ENCODE assay signal across 28 mouse cellular contexts in the genomic region with DNA sequence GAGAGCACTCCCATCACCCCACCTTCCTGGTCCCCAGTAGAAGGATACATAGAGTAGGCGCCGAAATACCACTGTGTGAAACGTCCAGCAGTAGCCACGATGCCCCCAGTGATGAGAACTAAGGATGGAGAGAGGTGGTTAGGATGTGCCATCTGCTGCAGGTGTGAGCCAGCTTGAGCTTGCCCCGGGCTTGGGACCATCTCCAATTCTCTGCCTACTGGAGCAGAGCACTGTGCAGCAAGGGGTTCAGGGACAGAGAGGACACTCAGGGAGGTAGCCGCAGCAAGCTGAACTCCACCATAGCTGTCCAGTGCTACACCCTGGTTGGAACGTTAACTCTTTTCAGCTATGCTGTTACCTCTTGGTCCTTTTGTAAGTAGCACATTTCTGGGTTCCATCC. TPM values are rescaled to one million over a fixed set of nuclear protein-coding genes. Genes with fewer than 3 reads are reported as not detected.
A peak's percentile ranks its signal among the peaks of the same experiment; 100 is the strongest.
DNase-seq lines count a peak whose midpoint lies in the region; ATAC-seq and TF ChIP-seq lines count a peak whose summit lies in the region.
"Had no signal": no experiment of that assay in that cellular context is flagged by ENCODE, and none has a peak within 500 bp of the region (broad histone marks: within the 10 kb centered on the region; RNA-seq: fewer than 3 reads in every experiment).

No protein-coding gene starts in this region.

- TF ChIP-seq EP300 in MEL (IDR thresholded peaks at IDR 0.05; ENCODE audit: low read depth in 1 of 2, low read length in 2 of 2) = no peak

- no peaks in the 10 kb centered on the region for H3K9me3 ChIP-seq in neural tube, embryonic 14.5 days (ENCODE audit: control insufficient read depth, low read length)
- H3K9me3 ChIP-seq in MEL (replicated peaks; ENCODE audit: insufficient read depth, low read length) = no peaks in the 10 kb centered on the region
- H3K9me3 ChIP-seq: embryonic facial prominence, embryonic 10.5 days; embryonic facial prominence, embryonic 13.5 days; forebrain, embryonic 12.5 days; forebrain, embryonic 15.5 days; heart, embryonic 12.5 days; heart, embryonic 15.5 days; hindbrain, embryonic 10.5 days; hindbrain, embryonic 13.5 days had no signal

- H3K79me2 ChIP-seq in MEL (ENCODE audit: control insufficient read depth, insufficient read depth, low read length, poor library complexity) = peaks cover 25% of the 10 kb centered on the region

- no peak for TF ChIP-seq POLR2A in MEL (IDR thresholded peaks at IDR 0.05; ENCODE audit: control insufficient read depth in 1 of 2, insufficient read depth in 1 of 2, low read depth in 1 of 2, low read length in 2 of 2, poor library complexity in 1 of 2)

- intact Hi-C loops in left cerebral cortex, postnatal 4 days (cut with DNase I) = no loop called here
- intact Hi-C loops in left cerebral cortex, adult 2 months (cut with DNase I) = no loop called here

- no peaks in the 10 kb centered on the region for H3K36me3 ChIP-seq in neural tube, embryonic 14.5 days (ENCODE audit: control insufficient read depth, insufficient read depth, low read length)
- H3K36me3 ChIP-seq in MEL (ENCODE audit: control insufficient read depth in 1 of 2, insufficient read depth in 2 of 2, low read length in 2 of 2) = peaks cover 0 to 27% of the 10 kb centered on the region in 2 experiments; a peak in 2 of 4 replicates
- H3K36me3 ChIP-seq: embryonic facial prominence, embryonic 10.5 days; forebrain, embryonic 12.5 days; forebrain, embryonic 15.5 days; hindbrain, embryonic 10.5 days; hindbrain, embryonic 13.5 days had no signal

- no peak overlapping the region for H3K27ac ChIP-seq in left cerebral cortex, adult 2 months
- H3K27ac ChIP-seq in neural tube, embryonic 14.5 days (ENCODE audit: low read depth, low read length) = no peak overlapping the region
- H3K27ac ChIP-seq in MEL (ENCODE audit: control insufficient read depth, low read depth, low read length) = peak overlapping the region; percentile 80
- H3K27ac ChIP-seq: embryonic facial prominence, embryonic 10.5 days; embryonic facial prominence, embryonic 13.5 days; forebrain, embryonic 12.5 days; forebrain, embryonic 15.5 days; heart, embryonic 15.5 days; hindbrain, embryonic 10.5 days; hindbrain, embryonic 13.5 days had no signal

- H3K9ac ChIP-seq in neural tube, embryonic 14.5 days (replicated peaks; ENCODE audit: low read depth, low read length) = 0 out of 2 replicates have a peak overlapping the region, but pooled peaks have one; percentile 11
- H3K9ac ChIP-seq in MEL (ENCODE audit: control insufficient read depth, low read depth, low read length, poor library complexity, severe bottlenecking) = peak overlapping the region; percentile 56
- H3K9ac ChIP-seq: forebrain, embryonic 12.5 days; forebrain, embryonic 15.5 days; heart, embryonic 12.5 days; heart, embryonic 15.5 days; hindbrain, embryonic 13.5 days had no signal

- no peak for TF ChIP-seq RAD21 in MEL (IDR thresholded peaks at IDR 0.05; ENCODE audit: low read depth, low read length)

- H3K4me1 ChIP-seq in neural tube, embryonic 14.5 days (ENCODE audit: control insufficient read depth, insufficient read depth, low read length) = no peaks in the 10 kb centered on the region
- peaks cover 10 to 34% of the 10 kb centered on the region in 2 experiments for H3K4me1 ChIP-seq in MEL (ENCODE audit: control insufficient read depth in 1 of 2, insufficient read depth in 2 of 2, low read length in 2 of 2)

- no peak for TF ChIP-seq CTCF in left cerebral cortex, adult 2 months (IDR thresholded peaks at IDR 0.05)
- TF ChIP-seq CTCF in MEL (IDR thresholded peaks at IDR 0.05 in 2 of 3, conservative IDR thresholded peaks at IDR 0.05 in 1 of 3; ENCODE audit: control insufficient read depth in 1 of 3, insufficient read depth in 1 of 3, low read depth in 2 of 3, low read length in 3 of 3, poor library complexity in 1 of 3, severe bottlenecking in 1 of 3) = no peak

- no peaks in the 10 kb centered on the region for H3K27me3 ChIP-seq in neural tube, embryonic 14.5 days (ENCODE audit: control insufficient read depth, insufficient read depth, low read length)
- no peaks in the 10 kb centered on the region for H3K27me3 ChIP-seq in MEL (ENCODE audit: control insufficient read depth in 1 of 2, insufficient read depth in 2 of 2, low read length in 2 of 2)
- H3K27me3 ChIP-seq: embryonic facial prominence, embryonic 13.5 days; forebrain, embryonic 15.5 days; heart, embryonic 12.5 days; heart, embryonic 15.5 days had no signal

- no peak for ATAC-seq in neural tube, embryonic 14.5 days (ENCODE audit: low read depth)
- ATAC-seq: activated CD4-positive, CD25-positive, alpha-beta regulatory T cell, adult 4 months; forebrain, embryonic 15.5 days; hindbrain, embryonic 16.5 days had no signal

- no peak overlapping the region for H3K4me3 ChIP-seq in left cerebral cortex, adult 2 months
- H3K4me3 ChIP-seq in neural tube, embryonic 14.5 days (ENCODE audit: low read depth, low read length) = no peak overlapping the region
- no peak overlapping the region for H3K4me3 ChIP-seq in MEL (ENCODE audit: control insufficient read depth in 1 of 2, insufficient read depth in 1 of 2, low read depth in 2 of 2, low read length in 2 of 2)
- H3K4me3 ChIP-seq: embryonic facial prominence, embryonic 10.5 days; embryonic facial prominence, embryonic 13.5 days; erythroblast, embryonic 14.5 days; forebrain, embryonic 12.5 days; forebrain, embryonic 15.5 days; heart, embryonic 12.5 days; heart, embryonic 15.5 days; hindbrain, embryonic 10.5 days; hindbrain, embryonic 13.5 days had no signal

- DNase-seq in left cerebral cortex, postnatal 4 days = peak; percentile 41
- no peak for DNase-seq in left cerebral cortex, adult 2 months (ENCODE audit: extremely low spot score in 1 of 2, low spot score in 2 of 2)
- DNase-seq in neural tube, embryonic 10.5 days (ENCODE audit: extremely low spot score, low spot score) = no peak
- DNase-seq in MEL (ENCODE audit: low read depth, low spot score) = no peak
- no peak for DNase-seq in urinary bladder, postnatal 25 days (ENCODE audit: low spot score)
- DNase-seq: adrenal gland, adult 8-10 months; adrenal gland, postnatal 25 days; cerebellum, adult 18-20 months; cerebellum, adult 9-11 months; cerebellum, postnatal 36 days; embryo, embryonic 11 days; gastrocnemius, postnatal 25 days; heart, adult 18-20 months; heart, postnatal 10 days; heart, postnatal 36 days had no signal

- no peak overlapping the region for H3K4me2 ChIP-seq in neural tube, embryonic 14.5 days (ENCODE audit: low read depth, low read length)
- H3K4me2 ChIP-seq: embryonic facial prominence, embryonic 13.5 days; forebrain, embryonic 12.5 days; forebrain, embryonic 15.5 days; heart, embryonic 12.5 days; heart, embryonic 15.5 days; hindbrain, embryonic 13.5 days had no signal

- 88% methylated on average over 7 of the region's 7 CpGs for WGBS in neural tube, embryonic 14.5 days

TF ChIP-seq in MEL, 35 proteins besides CTCF, POLR2A, EP300 and RAD21 (continues in another document):
- TF ChIP-seq MXI1 (IDR thresholded peaks at IDR 0.05; ENCODE audit: low read depth, low read length) (no peak), MEF2A (IDR thresholded peaks at IDR 0.05; ENCODE audit: extremely low read depth, insufficient replicate concordance, low read depth, low read length, poor library complexity, severe bottlenecking) (no peak), KAT2A (conservative IDR thresholded peaks at IDR 0.05; ENCODE audit: low read depth, low read length) (no peak), CHD1 (IDR thresholded peaks at IDR 0.05; ENCODE audit: low read depth, low read length) (no peak), ETS1 (IDR thresholded peaks at IDR 0.05; ENCODE audit: low read depth, low read length) (no peak), TBP (IDR thresholded peaks at IDR 0.05; ENCODE audit: low read depth, low read length) (no peak), USF2 (IDR thresholded peaks at IDR 0.05; ENCODE audit: borderline replicate concordance in 1 of 2, insufficient read depth in 1 of 2, low read depth in 1 of 2, low read length in 2 of 2) (no peak)

RNA-seq across cellular contexts. Expression of gene Cyba, which starts 5.1 kb away (rescaled TPM):
- 10 to 100 TPM in 1 of 2 experiments, 1 to 10 TPM in 1; 8.8 to 10.1 TPM for total RNA-seq in left cerebral cortex, postnatal 4 days (2021)
- total RNA-seq in left cerebral cortex, adult 2 months (2021) = 1 to 10 TPM; 6.6 to 7.1 TPM
- 23.9 and 38.9 TPM in 2 replicates for polyA plus RNA-seq in neural tube, embryonic 14.5 days (2014; fragmentation: Nextera tagmentation; extraction: Ambion mirVana)
- 299 and 344 TPM in 2 replicates for total RNA-seq in MEL (2012; rRNA removed)
- polyA plus RNA-seq in MEL (2012; ENCODE audit: insufficient read depth in 1 of 2, insufficient read length in 2 of 2, low read depth in 1 of 2, low replicate concordance in 2 of 2, missing spikeins in 1 of 2) = 100 to 1,000 TPM; 321 to 338 TPM

RNA-seq across cellular contexts. Expression of gene Il17c, which starts 5.8 kb away (rescaled TPM):
- under 1 TPM in 1 of 2 experiments, not detected in 1; 0.52 TPM for total RNA-seq in left cerebral cortex, postnatal 4 days (2021)
- not detected for total RNA-seq in left cerebral cortex, adult 2 months (2021)
- polyA plus RNA-seq in neural tube, embryonic 14.5 days (2014; fragmentation: Nextera tagmentation; extraction: Ambion mirVana) = not detected in 2 replicates
- total RNA-seq in MEL (2012; rRNA removed) = not detected in 2 replicates
- under 1 TPM in 1 of 2 experiments, not detected in 1; 0.43 TPM for polyA plus RNA-seq in MEL (2012; ENCODE audit: insufficient read depth in 1 of 2, insufficient read length in 2 of 2, low read depth in 1 of 2, low replicate concordance in 2 of 2, missing spikeins in 1 of 2)
- total RNA-seq: adrenal gland, postnatal 25 days; gastrocnemius, adult 8-10 months; gastrocnemius, postnatal 25 days; heart, adult 18-20 months; heart, postnatal 10 days; heart, postnatal 36 days had no signal
- polyA plus RNA-seq: activated CD4-positive, CD25-positive, alpha-beta regulatory T cell, adult 4 months; erythroblast, embryonic 14.5 days; forebrain, embryonic 12.5 days; forebrain, embryonic 15.5 days; heart, embryonic 12.5 days; heart, embryonic 15.5 days; hindbrain, embryonic 10.5 days; hindbrain, embryonic 13.5 days; hindbrain, embryonic 16.5 days had no signal

RNA-seq across cellular contexts. Expression of gene Mvd, which starts 15.6 kb away (rescaled TPM):
- total RNA-seq in left cerebral cortex, postnatal 4 days (2021) = 10 to 100 TPM; 68.7 to 78.2 TPM
- total RNA-seq in left cerebral cortex, adult 2 months (2021) = 10 to 100 TPM; 20.8 to 25.3 TPM
- 61.0 and 61.7 TPM in 2 replicates for polyA plus RNA-seq in neural tube, embryonic 14.5 days (2014; fragmentation: Nextera tagmentation; extraction: Ambion mirVana)
- 20.6 and 20.8 TPM in 2 replicates for total RNA-seq in MEL (2012; rRNA removed)
- 10 to 100 TPM in 1 of 2 experiments, not detected in 1; 25.5 TPM for polyA plus RNA-seq in MEL (2012; ENCODE audit: insufficient read depth in 1 of 2, insufficient read length in 2 of 2, low read depth in 1 of 2, low replicate concordance in 2 of 2, missing spikeins in 1 of 2)

RNA-seq across cellular contexts. Expression of gene Snai3, which starts 32.9 kb away (rescaled TPM):
- total RNA-seq in left cerebral cortex, postnatal 4 days (2021) = not detected
- 1 to 10 TPM; 1.0 to 1.6 TPM for total RNA-seq in left cerebral cortex, adult 2 months (2021)
- polyA plus RNA-seq in neural tube, embryonic 14.5 days (2014; fragmentation: Nextera tagmentation; extraction: Ambion mirVana) = not detected in 2 replicates
- not detected in 2 replicates for total RNA-seq in MEL (2012; rRNA removed)
- under 1 TPM in 1 of 2 experiments, not detected in 1; 0.06 TPM for polyA plus RNA-seq in MEL (2012; ENCODE audit: insufficient read depth in 1 of 2, insufficient read length in 2 of 2, low read depth in 1 of 2, low replicate concordance in 2 of 2, missing spikeins in 1 of 2)
- total RNA-seq: adrenal gland, adult 8-10 months; adrenal gland, postnatal 25 days had no signal
- polyA plus RNA-seq: erythroblast, embryonic 14.5 days; forebrain, embryonic 12.5 days; forebrain, embryonic 15.5 days; hindbrain, embryonic 10.5 days; hindbrain, embryonic 13.5 days; hindbrain, embryonic 16.5 days had no signal

RNA-seq across cellular contexts. Expression of gene Rnf166, which starts 48.3 kb away (rescaled TPM):
- 10 to 100 TPM; 21.8 to 24.1 TPM for total RNA-seq in left cerebral cortex, postnatal 4 days (2021)
- 10 to 100 TPM; 37.6 to 37.9 TPM for total RNA-seq in left cerebral cortex, adult 2 months (2021)
- 28.5 and 31.0 TPM in 2 replicates for polyA plus RNA-seq in neural tube, embryonic 14.5 days (2014; fragmentation: Nextera tagmentation; extraction: Ambion mirVana)
- total RNA-seq in MEL (2012; rRNA removed) = 12.0 and 18.6 TPM in 2 replicates
- polyA plus RNA-seq in MEL (2012; ENCODE audit: insufficient read depth in 1 of 2, insufficient read length in 2 of 2, low read depth in 1 of 2, low replicate concordance in 2 of 2, missing spikeins in 1 of 2) = 10 to 100 TPM in 1 of 2 experiments, not detected in 1; 37.7 TPM

Comparison
In these comparisons a context has a peak if more than half of its experiments do, and no peak if none do; other contexts are left out.
1. RNA of gene Cyba, which starts 5.1 kb away (total RNA-seq): 299 to 344 TPM in MEL; 8.8 to 10.1 TPM in left cerebral cortex, postnatal 4 days and 6.6 to 7.1 TPM in left cerebral cortex, adult 2 months; every median in the first group is over 10 times any median in the second.